Mouse (Mus musculus): ENCODE results near the gene Josd1. TPM values are rescaled to one million over a fixed set of nuclear protein-coding genes. Genes with fewer than 3 reads are reported as not detected.

Gene Josd1
- polyA plus RNA-seq, 1 experiment from 2014 or later, result 23.2 TPM

DNA sequence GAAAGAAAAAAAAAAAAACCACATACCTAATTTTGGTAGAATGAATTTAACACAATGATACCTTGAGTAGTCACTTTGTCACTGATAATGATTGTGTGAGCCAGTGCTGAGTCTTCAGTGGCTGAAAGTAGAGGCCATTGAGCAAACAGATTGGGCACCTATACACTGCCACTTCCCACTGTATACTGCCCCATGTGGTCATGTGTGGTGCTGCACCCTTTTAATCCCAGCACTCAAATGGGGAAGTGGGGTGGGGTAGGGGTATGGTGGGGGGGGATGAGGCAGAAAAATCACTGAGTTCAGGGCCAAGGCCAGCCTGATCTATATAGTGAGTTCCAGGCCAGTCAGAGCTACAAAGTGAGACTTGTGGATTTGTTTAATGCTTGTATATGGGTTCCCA lies 37.1 kb downstream of the Josd1 start:
- ATAC-seq (ENCODE audit: low FRiP score, low read depth), result no peak

DNA sequence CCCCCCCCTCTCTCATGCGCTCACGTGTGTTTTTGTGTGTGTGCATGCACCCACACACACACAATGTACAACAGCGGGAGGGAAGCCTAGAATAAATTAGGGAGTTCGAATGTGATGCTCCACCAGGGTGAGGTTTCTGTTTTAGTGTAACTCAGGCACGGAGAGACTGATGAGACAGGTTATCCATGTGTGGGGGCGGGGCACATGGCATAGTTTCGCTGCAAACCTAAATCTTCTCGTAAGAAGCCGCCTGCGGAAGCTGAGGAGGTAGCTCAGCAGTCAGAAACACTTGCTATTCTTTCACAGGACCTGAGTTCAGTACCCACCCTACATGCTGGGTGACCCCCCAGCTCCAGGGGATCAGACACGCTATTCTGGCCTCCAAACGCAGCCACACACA lies 39.6 kb downstream of the Josd1 start:
- 93% methylated on average over 12 of the region's 12 CpGs for WGBS
- no peak overlapping the region for H3K4me3 ChIP-seq
- no peaks in the 10 kb centered on the region for H3K9me3 ChIP-seq
- no peak overlapping the region for H3K4me2 ChIP-seq
- no peaks in the 10 kb centered on the region for H3K4me1 ChIP-seq (replicated peaks)
- H3K27me3 ChIP-seq, result no peaks in the 10 kb centered on the region
- no peak for ATAC-seq (ENCODE audit: low FRiP score, low read depth)
- no peak overlapping the region for H3K27ac ChIP-seq (replicated peaks)
- no peak overlapping the region for H3K9ac ChIP-seq
- peaks cover 40% of the 10 kb centered on the region; the same call in 1 of the 2 replicates for H3K36me3 ChIP-seq

More for the DNA sequence above, 37.1 kb downstream of the Josd1 start:
- Histone ChIP-seq H3K27me3 (no peaks in the 10 kb centered on the region), H3K9me3 (no peaks in the 10 kb centered on the region), H3K27ac (replicated peaks) (no peak overlapping the region), H3K36me3 (0 out of 2 replicates have a peak, but pooled peaks cover 29% of the 10 kb centered on the region), H3K4me3 (no peak overlapping the region), H3K4me1 (replicated peaks) (no peaks in the 10 kb centered on the region), H3K4me2 (no peak overlapping the region), H3K9ac (no peak overlapping the region)

DNA sequence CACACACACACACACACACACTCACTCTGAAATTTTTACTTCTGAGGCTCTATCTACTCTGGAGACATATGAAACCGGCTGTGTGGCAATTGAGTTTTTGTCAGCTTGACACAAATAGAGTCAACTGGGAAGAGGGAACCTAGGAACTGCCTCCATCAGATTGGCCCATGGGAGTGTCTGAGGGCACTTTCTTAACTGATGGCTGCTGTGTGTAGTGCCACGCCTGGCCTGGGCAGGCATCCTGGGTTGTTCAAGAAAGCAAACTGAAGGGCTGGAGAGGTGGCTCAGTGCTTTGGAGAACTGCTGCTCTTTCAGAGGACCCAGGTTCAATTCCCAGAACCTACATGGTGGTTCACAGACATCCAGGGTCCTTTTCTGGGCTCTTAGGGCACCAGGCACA lies 42.2 kb downstream of the Josd1 start:
- Histone ChIP-seq H3K4me2 (no peak overlapping the region), H3K9me3 (no peaks in the 10 kb centered on the region), H3K4me1 (replicated peaks) (no peaks in the 10 kb centered on the region), H3K9ac (no peak overlapping the region), H3K27ac (replicated peaks) (no peak overlapping the region), H3K36me3 (peaks cover 52% of the 10 kb centered on the region), H3K4me3 (no peak overlapping the region), H3K27me3 (no peaks in the 10 kb centered on the region)
- no peak for ATAC-seq (ENCODE audit: low FRiP score, low read depth)
- 90% methylated on average over 2 of the region's 2 CpGs for WGBS

DNA sequence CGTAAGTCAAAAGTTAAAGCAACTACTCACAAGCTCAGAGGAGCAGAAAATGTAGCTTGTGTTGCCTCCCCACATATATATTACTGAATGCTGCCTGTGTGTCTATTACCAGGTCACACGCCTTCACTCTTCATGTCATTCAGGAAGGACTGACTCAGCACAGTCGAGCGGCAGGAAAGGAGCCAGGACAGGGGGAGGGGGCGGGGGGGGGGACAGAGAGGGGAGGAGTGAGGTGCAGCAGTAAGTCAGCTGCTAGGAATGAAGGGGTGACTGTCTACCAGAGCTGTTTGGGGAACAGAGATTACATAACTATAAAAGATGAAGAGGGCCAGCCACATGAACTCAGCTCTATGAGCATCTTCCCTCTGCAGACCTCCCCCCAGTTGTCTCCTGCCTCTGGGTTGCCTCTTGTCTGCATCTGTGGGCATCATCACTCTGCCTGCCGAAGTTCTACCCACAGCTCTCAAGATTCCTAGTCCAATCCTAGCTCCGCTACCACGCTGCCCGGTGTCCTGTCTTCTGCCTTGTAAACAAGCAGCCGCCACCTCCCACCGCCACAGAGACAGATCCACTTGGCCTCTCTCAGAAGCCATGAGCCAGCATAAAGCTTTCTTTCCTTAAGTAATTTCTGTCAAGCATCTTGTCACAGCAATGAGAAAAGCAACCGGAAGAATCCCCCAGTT lies 46.4 kb downstream of the Josd1 start:
- no peak overlapping the region for H3K4me3 ChIP-seq
- no peak overlapping the region for H3K27ac ChIP-seq (replicated peaks)
- H3K27me3 ChIP-seq, result no peaks in the 10 kb centered on the region
- H3K36me3 ChIP-seq, result peaks cover 53% of the 10 kb centered on the region
- no peak overlapping the region for H3K4me2 ChIP-seq
- WGBS, result 81% methylated on average over 11 of the region's 12 CpGs
- no peak for ATAC-seq (ENCODE audit: low FRiP score, low read depth)
- no peaks in the 10 kb centered on the region for H3K9me3 ChIP-seq
- H3K4me1 ChIP-seq (replicated peaks), result no peaks in the 10 kb centered on the region
- no peak overlapping the region for H3K9ac ChIP-seq

DNA sequence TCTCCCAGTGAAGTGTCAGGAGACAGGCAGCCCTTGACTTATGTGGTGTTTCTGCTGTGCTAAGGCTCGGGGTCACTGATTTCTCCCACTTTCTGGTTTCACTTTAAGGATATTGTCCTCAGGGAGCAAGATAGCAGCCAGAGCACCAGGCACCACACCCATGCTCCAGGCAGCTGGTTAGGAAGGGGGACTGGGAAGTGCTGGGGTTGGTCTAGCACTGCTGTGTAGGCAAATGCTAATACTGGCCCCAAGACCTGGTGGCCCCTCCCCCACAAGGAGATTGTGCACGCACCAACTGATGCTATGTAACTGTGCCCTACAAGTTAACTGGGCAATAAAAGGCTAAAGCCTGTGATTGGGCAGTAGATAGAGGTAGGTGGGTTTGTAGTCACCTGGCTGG lies 57.2 kb downstream of the Josd1 start:
- H3K9me3 ChIP-seq, result no peaks in the 10 kb centered on the region
- 84% methylated on average over 2 of the region's 2 CpGs for WGBS
- no peak overlapping the region for H3K4me2 ChIP-seq
- no peak for ATAC-seq (ENCODE audit: low FRiP score, low read depth)
- no peak overlapping the region for H3K4me3 ChIP-seq
- H3K4me1 ChIP-seq (replicated peaks), result no peaks in the 10 kb centered on the region
- H3K27ac ChIP-seq (replicated peaks), result no peak overlapping the region
- H3K27me3 ChIP-seq, result no peaks in the 10 kb centered on the region
- H3K36me3 ChIP-seq, result peaks cover 78% of the 10 kb centered on the region
- H3K9ac ChIP-seq, result no peak overlapping the region

Other genes starting within 250 kb of the Josd1 start
- gene Csnk1e, start 232.4 kb downstream of the Josd1 start, polyA plus RNA-seq (2015; fragmentation: Nextera tagmentation; extraction: Ambion mirVana), result 229 and 234 TPM in 2 replicates
- not detected in 2 replicates for gene Kcnj4, start 182.7 kb downstream of the Josd1 start, polyA plus RNA-seq (2015; fragmentation: Nextera tagmentation; extraction: Ambion mirVana)
- gene Kdelr3, start 171.5 kb downstream of the Josd1 start, polyA plus RNA-seq (2015; fragmentation: Nextera tagmentation; extraction: Ambion mirVana), result 12.0 and 13.1 TPM in 2 replicates
- 47.2 and 53.9 TPM in 2 replicates for gene Ddx17, start 141.2 kb downstream of the Josd1 start, polyA plus RNA-seq (2015; fragmentation: Nextera tagmentation; extraction: Ambion mirVana)
- 0.49 and 1.0 TPM in 2 replicates for gene Dmc1, start 82.8 kb downstream of the Josd1 start, polyA plus RNA-seq (2015; fragmentation: Nextera tagmentation; extraction: Ambion mirVana)
- 4.5 and 4.9 TPM in 2 replicates for gene Fam227a, start 29.0 kb downstream of the Josd1 start, polyA plus RNA-seq (2015; fragmentation: Nextera tagmentation; extraction: Ambion mirVana)
- 91.4 and 94.3 TPM in 2 replicates for gene Cby1, start 28.7 kb downstream of the Josd1 start, polyA plus RNA-seq (2015; fragmentation: Nextera tagmentation; extraction: Ambion mirVana)
- 224 and 236 TPM in 2 replicates for gene Tomm22, start 17.1 kb downstream of the Josd1 start, polyA plus RNA-seq (2015; fragmentation: Nextera tagmentation; extraction: Ambion mirVana)
- gene Gtpbp1, start 2.9 kb upstream of the Josd1 start, polyA plus RNA-seq (2015; fragmentation: Nextera tagmentation; extraction: Ambion mirVana), result 49.4 and 50.1 TPM in 2 replicates
- 6.4 and 7.2 TPM in 2 replicates for gene Sun2, start 54.6 kb upstream of the Josd1 start, polyA plus RNA-seq (2015; fragmentation: Nextera tagmentation; extraction: Ambion mirVana)
- 68.7 and 69.6 TPM in 2 replicates for gene Dnal4, start 89.9 kb upstream of the Josd1 start, polyA plus RNA-seq (2015; fragmentation: Nextera tagmentation; extraction: Ambion mirVana)
- 49.9 and 61.3 TPM in 2 replicates for gene Nptxr, start 116.8 kb upstream of the Josd1 start, polyA plus RNA-seq (2015; fragmentation: Nextera tagmentation; extraction: Ambion mirVana)
- 0.44 TPM in 1 of 2 replicates, not detected in the other for gene Npcd, start 146.3 kb upstream of the Josd1 start, polyA plus RNA-seq (2015; fragmentation: Nextera tagmentation; extraction: Ambion mirVana)
- 60.8 and 64.5 TPM in 2 replicates for gene Cbx6, start 146.8 kb upstream of the Josd1 start, polyA plus RNA-seq (2015; fragmentation: Nextera tagmentation; extraction: Ambion mirVana)
- gene Apobec3, start 203.7 kb upstream of the Josd1 start, polyA plus RNA-seq (2015; fragmentation: Nextera tagmentation; extraction: Ambion mirVana), result 4.3 and 5.7 TPM in 2 replicates

Data from hindbrain, embryonic 15.5 days (tissue).